Mouse (Mus musculus): Measurements from ENCODE around the gene Ankrd11. TPM values are rescaled to one million over a fixed set of nuclear protein-coding genes. Genes with fewer than 3 reads are reported as not detected.

Ankrd11 gene
- polyA plus RNA-seq, 1 experiment: 79.2 TPM

- TF ChIP-seq POLR2A (IDR thresholded peaks at IDR 0.05; ENCODE audit: borderline replicate concordance, low read depth, low read length): no peak
- TF ChIP-seq CTCF (IDR thresholded peaks at IDR 0.05; ENCODE audit: low read depth, low read length): no peak
- H3K4me1 ChIP-seq (ENCODE audit: control insufficient read depth, insufficient read depth, low read length): peaks cover 2% of the 10 kb centered on the region; the same call in 1 of the 2 replicates
- H3K4me3 ChIP-seq (ENCODE audit: insufficient read depth, low read length): no peak overlapping the region
- H3K27ac ChIP-seq (ENCODE audit: insufficient read depth, low read depth, low read length): no peak overlapping the region
Observed at GRCm38 (mm10) chr8:122834416-122834815, 207.7 kb downstream of the Ankrd11 start.

Other genes with a start within 250 kb of the Ankrd11 start
- not detected in 2 replicates for gene Cdh15, start 194.3 kb downstream of the Ankrd11 start, polyA plus RNA-seq (2012; ENCODE audit: insufficient read depth, insufficient read length, missing spikeins)
- gene Spg7, start 20.7 kb upstream of the Ankrd11 start, polyA plus RNA-seq (2012; ENCODE audit: insufficient read depth, insufficient read length, missing spikeins): 58.3 and 65.1 TPM in 2 replicates
- gene Rpl13, start 60.1 kb upstream of the Ankrd11 start, polyA plus RNA-seq (2012; ENCODE audit: insufficient read depth, insufficient read length, missing spikeins): 1,467 and 1,640 TPM in 2 replicates
- gene Cpne7, start 75.1 kb upstream of the Ankrd11 start, polyA plus RNA-seq (2012; ENCODE audit: insufficient read depth, insufficient read length, missing spikeins): not detected in 2 replicates
- not detected in 2 replicates for gene Sult5a1, start 116.0 kb upstream of the Ankrd11 start, polyA plus RNA-seq (2012; ENCODE audit: insufficient read depth, insufficient read length, missing spikeins)
- not detected in 2 replicates for gene Dpep1, start 144.0 kb upstream of the Ankrd11 start, polyA plus RNA-seq (2012; ENCODE audit: insufficient read depth, insufficient read length, missing spikeins)
- gene Chmp1a, start 170.5 kb upstream of the Ankrd11 start, polyA plus RNA-seq (2012; ENCODE audit: insufficient read depth, insufficient read length, missing spikeins): 97.2 and 102 TPM in 2 replicates
- 0.87 and 1.4 TPM in 2 replicates for gene Spata33, start 170.6 kb upstream of the Ankrd11 start, polyA plus RNA-seq (2012; ENCODE audit: insufficient read depth, insufficient read length, missing spikeins)
- gene Cdk10, start 182.6 kb upstream of the Ankrd11 start, polyA plus RNA-seq (2012; ENCODE audit: insufficient read depth, insufficient read length, missing spikeins): 35.5 and 36.1 TPM in 2 replicates
- 8.2 and 11.2 TPM in 2 replicates for gene Spata2l, start 194.0 kb upstream of the Ankrd11 start, polyA plus RNA-seq (2012; ENCODE audit: insufficient read depth, insufficient read length, missing spikeins)
- 16.2 and 17.1 TPM in 2 replicates for gene Zfp276, start 211.9 kb upstream of the Ankrd11 start, polyA plus RNA-seq (2012; ENCODE audit: insufficient read depth, insufficient read length, missing spikeins)
- 42.6 and 43.7 TPM in 2 replicates for gene Vps9d1, start 212.1 kb upstream of the Ankrd11 start, polyA plus RNA-seq (2012; ENCODE audit: insufficient read depth, insufficient read length, missing spikeins)